Mouse (Mus musculus) retina, postnatal 7 days (tissue): ENCODE results near the gene Capn9.

Experiments
- DNase-seq: peaks from one replicate; pipeline ENCODE4 v3.0.0-alpha.2; 2012; ENCODE audit warnings: low read depth, low spot score

Gene Capn9

GRCm38 (mm10) chr8:124635247-124635502 lies 59.3 kb downstream of the Capn9 start:
- no peak for DNase-seq

DNA sequence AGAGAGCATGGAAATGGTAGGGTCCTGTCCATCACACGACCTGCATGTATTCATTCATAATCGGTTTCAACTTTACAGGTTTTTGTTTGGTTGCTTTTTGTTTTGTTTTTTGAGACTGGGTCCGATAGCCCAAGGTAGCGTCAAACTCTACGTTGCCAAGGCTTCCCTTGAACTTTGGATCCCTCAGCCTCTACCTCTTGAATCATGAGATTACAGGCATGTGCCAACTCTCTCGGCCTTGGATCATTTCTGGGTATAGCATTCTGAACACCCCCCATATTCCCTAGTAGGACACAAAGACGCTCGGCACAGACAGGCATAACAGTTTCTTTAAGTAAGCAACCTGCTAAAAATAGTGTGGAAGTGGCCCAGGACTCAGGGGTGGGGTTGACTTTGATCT lies 65.7 kb downstream of the Capn9 start:
- no peak for DNase-seq

- no peak for DNase-seq
Measured at GRCm38 (mm10) chr8:124643540-124644339, 67.8 kb downstream of the Capn9 start.

GRCm38 (mm10) chr8:124648311-124648710 lies 72.4 kb downstream of the Capn9 start:
- DNase-seq: no peak

- no peak for DNase-seq
Measured at GRCm38 (mm10) chr8:124651776-124652175, 75.9 kb downstream of the Capn9 start.

GRCm38 (mm10) chr8:124652546-124652945 lies 76.6 kb downstream of the Capn9 start:
- no peak for DNase-seq

- no peak for DNase-seq
Measured at GRCm38 (mm10) chr8:124653568-124654475, 77.9 kb downstream of the Capn9 start.

DNA sequence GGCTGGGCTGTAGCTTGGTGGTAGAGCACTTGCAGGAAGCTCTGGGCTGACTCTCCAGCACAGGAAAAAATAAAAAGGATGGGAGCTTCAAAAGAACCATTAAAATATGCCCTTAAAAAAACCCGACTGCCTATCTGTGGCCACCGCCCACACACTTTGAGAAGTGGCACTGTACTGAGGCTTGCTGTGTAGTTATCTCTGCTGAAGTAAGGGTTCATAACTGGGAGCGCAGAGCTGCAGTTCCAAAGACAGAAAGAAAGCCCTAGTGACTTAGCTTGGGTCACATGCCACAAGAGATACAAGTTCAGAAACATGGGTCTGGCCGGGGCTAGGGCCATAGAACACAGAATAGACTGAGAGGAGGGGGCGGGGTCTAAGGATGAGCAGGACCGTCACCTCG lies 82.0 kb downstream of the Capn9 start:
- no peak for DNase-seq

- DNase-seq: no peak
Measured at GRCm38 (mm10) chr8:124658415-124658814, 82.5 kb downstream of the Capn9 start.

DNA sequence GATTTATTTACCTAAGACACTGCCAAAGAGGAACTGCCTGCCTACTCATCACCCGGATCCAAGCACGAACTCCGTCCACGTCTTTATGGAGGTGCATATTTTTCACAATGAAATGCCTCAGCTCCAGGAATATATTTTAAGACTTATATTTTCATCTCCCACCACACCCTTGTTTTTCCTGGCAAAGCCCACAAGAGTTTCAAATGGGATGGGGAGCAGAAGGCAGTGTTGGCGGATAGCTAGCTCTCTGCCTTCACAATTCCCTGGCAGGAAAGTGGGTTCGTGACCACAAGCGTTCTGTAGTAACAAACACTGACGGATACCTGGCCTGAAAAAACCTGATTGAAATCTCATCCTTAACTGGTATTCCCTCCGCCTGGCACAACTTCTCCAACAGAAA lies 85.9 kb downstream of the Capn9 start:
- DNase-seq: no peak

GRCm38 (mm10) chr8:124662446-124663111 lies 86.7 kb downstream of the Capn9 start:
- no peak for DNase-seq

- DNase-seq: peak; percentile 80
Measured at GRCm38 (mm10) chr8:124663112-124663873, 87.4 kb downstream of the Capn9 start, which contains the start of gene 2310022B05Rik. TSS of gene 2310022B05Rik (minus strand) at chr8:124663369.

DNA sequence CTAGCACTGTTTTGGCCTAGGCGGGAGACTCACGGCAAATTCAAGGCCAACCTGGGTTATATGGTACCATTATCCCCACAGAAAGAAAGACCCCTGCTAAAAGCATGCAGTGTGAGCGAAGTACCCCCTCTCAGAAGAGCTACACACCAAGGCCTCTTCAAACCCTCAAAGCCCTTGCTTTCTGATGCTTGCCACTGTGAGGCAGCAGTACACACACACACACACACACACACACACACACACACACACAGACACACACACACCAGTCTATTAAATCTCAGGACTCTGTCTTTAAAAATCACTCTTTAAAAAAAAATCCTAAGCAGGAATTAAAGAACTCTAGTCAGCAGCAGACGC lies 87.9 kb downstream of the Capn9 start:
- DNase-seq: no peak

DNA sequence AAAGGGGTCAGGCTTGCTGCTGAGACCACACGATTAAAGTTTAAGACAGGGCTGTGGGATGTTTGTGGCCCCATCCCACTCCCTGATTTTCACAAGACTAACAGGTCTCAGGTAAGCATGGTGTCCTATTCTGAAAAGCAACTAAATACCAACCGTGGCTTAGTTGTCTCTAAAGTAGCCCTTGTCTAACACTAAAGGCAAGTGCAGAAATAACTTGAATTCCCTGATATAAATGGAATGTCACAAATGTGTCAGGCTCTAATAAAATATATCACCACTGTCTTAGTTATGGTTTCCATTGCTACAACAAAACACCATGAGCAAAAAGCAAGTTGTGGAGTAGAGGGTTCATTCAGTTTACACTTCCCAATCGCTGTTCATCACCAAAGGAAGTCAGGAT lies 88.5 kb downstream of the Capn9 start:
- no peak for DNase-seq
